Mouse (Mus musculus): ENCODE measurements around the gene Pycard. TPM values are rescaled to one million over a fixed set of nuclear protein-coding genes. Genes with fewer than 3 reads are reported as not detected.

Pycard gene
- 15.8 and 26.1 TPM in 2 replicates for polyA plus RNA-seq (2021; fragmentation: Nextera tagmentation)
- long read RNA-seq, experiment 1, transcript Pycard-201 (3 exons, 3,800 nt), result major isoform, 10 of 19 reads
- long read RNA-seq, experiment 1, partial matches to known transcripts, result 0 of 19 reads
- long read RNA-seq, experiment 1, other reads (novel, unspliced or antisense), result 9 of 19 reads
- long read RNA-seq, experiment 2, transcript Pycard-201 (3 exons, 3,800 nt), result major isoform, 16 of 17 reads
- long read RNA-seq, experiment 2, partial matches to known transcripts, result 0 of 17 reads
- long read RNA-seq, experiment 2, other reads (novel, unspliced or antisense), result 1 of 17 reads

DNA sequence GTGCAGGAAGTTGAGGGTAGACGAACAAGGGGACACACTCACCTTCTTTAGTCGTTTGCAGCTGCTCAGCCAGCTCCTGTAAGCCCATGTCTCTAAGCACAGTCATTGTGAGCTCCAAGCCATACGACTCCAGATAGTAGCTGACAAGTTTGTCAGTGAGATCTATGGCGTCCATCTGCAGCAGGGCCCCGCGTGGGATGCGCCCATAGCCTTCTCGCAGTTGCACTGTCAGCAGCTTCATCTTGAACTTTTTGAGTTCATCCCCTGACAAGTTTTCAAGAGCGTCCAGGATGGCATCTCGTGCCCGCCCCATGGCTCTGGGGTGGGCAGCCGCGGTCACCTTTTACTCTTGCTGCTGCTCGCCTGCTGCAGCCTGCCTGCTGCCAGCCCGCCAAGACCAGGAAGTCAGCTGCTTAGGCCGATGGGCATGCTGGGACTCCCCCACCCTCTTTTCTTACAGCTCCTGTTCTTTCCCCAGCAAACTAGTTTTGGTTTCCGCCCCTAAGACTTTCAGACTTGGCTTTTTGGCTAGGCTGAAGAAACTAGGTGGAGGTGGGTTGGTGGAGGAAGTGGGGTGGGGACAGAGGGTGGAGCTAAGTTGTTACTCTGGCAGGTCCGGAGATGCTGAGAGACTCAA, at the start of gene Pycard:
Gene Pycard (minus strand): TSS at position 527 of the 637 bp plus-strand sequence.

DNA sequence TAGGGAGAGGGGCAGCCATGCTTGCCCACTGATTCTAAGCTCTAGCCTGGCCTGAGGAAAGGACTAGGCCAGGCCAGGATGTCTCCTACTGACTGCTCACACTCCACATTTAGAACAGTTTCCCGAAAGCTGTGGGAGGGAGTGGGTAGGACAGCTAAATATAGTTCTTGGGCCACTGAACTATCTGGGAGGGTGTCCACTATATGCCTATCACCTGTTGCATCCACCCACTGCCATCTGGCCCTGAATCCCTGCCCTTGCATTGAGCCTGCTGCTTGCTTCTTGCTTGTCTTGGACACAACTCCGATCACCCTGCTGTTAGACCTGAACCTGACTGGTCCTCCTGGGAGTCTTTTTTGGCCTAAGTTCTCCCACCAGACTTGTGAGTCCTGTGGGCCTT, 10.0 kb upstream of the Pycard start, which contains the start of gene Trim72:
Gene Trim72 (plus strand): TSS at position 262 of the 400 bp plus-strand sequence.

GRCm38 (mm10) chr7:127967004-127967921, 26.4 kb downstream of the Pycard start, which contains the start of gene Fus:
Fus (plus strand) TSS chr7:127967457.

GRCm38 (mm10) chr7:127946470-127947023, 47.1 kb downstream of the Pycard start, which contains the start of gene Prss36:
Prss36 (minus strand) TSS chr7:127946725.

Other genes starting within 250 kb of the Pycard start
- gene Fbxl19, start 249.3 kb downstream of the Pycard start, polyA plus RNA-seq (2021; fragmentation: Nextera tagmentation), result 0.92 and 1.6 TPM in 2 replicates
- gene Orai3, start 224.1 kb downstream of the Pycard start, polyA plus RNA-seq (2021; fragmentation: Nextera tagmentation), result 18.3 and 21.9 TPM in 2 replicates
- 5.7 and 26.7 TPM in 2 replicates for gene Setd1a, start 217.2 kb downstream of the Pycard start, polyA plus RNA-seq (2021; fragmentation: Nextera tagmentation)
- gene Gm49388, start 208.3 kb downstream of the Pycard start, polyA plus RNA-seq (2021; fragmentation: Nextera tagmentation), result not detected in 2 replicates
- gene Hsd3b7, start 193.3 kb downstream of the Pycard start, polyA plus RNA-seq (2021; fragmentation: Nextera tagmentation), result 5.9 and 9.1 TPM in 2 replicates
- 12.9 and 16.7 TPM in 2 replicates for gene Stx4a, start 169.6 kb downstream of the Pycard start, polyA plus RNA-seq (2021; fragmentation: Nextera tagmentation)
- 37.7 and 70.1 TPM in 2 replicates for gene Stx1b, start 169.3 kb downstream of the Pycard start, polyA plus RNA-seq (2021; fragmentation: Nextera tagmentation)
- 4.4 and 5.4 TPM in 2 replicates for gene Zfp646, start 117.6 kb downstream of the Pycard start, polyA plus RNA-seq (2021; fragmentation: Nextera tagmentation)
- 9.6 and 10.1 TPM in 2 replicates for gene Zfp668, start 117.0 kb downstream of the Pycard start, polyA plus RNA-seq (2021; fragmentation: Nextera tagmentation)
- 0.63 and 0.69 TPM in 2 replicates for gene Prss53, start 102.9 kb downstream of the Pycard start, polyA plus RNA-seq (2021; fragmentation: Nextera tagmentation)
- gene Gm21974, start 98.4 kb downstream of the Pycard start, polyA plus RNA-seq (2021; fragmentation: Nextera tagmentation), result 0.19 TPM in 1 of 2 replicates, not detected in the other
- gene Vkorc1, start 98.2 kb downstream of the Pycard start, polyA plus RNA-seq (2021; fragmentation: Nextera tagmentation), result 88.5 and 90.1 TPM in 2 replicates
- 46.2 and 65.9 TPM in 2 replicates for gene Bckdk, start 89.8 kb downstream of the Pycard start, polyA plus RNA-seq (2021; fragmentation: Nextera tagmentation)
- gene Kat8, start 81.4 kb downstream of the Pycard start, polyA plus RNA-seq (2021; fragmentation: Nextera tagmentation), result 15.4 and 18.4 TPM in 2 replicates
- 0.06 TPM in 1 of 2 replicates, not detected in the other for gene Prss8, start 63.8 kb downstream of the Pycard start, polyA plus RNA-seq (2021; fragmentation: Nextera tagmentation)
- gene Prss36, start 47.1 kb downstream of the Pycard start, polyA plus RNA-seq (2021; fragmentation: Nextera tagmentation), result 15.3 and 15.8 TPM in 2 replicates
- gene Fus, start 26.4 kb downstream of the Pycard start, polyA plus RNA-seq (2021; fragmentation: Nextera tagmentation), result 10.8 and 13.0 TPM in 2 replicates
- gene Trim72, start 10.1 kb upstream of the Pycard start, polyA plus RNA-seq (2021; fragmentation: Nextera tagmentation), result not detected in 2 replicates
- gene Itgam, start 68.8 kb upstream of the Pycard start, polyA plus RNA-seq (2021; fragmentation: Nextera tagmentation), result 2.4 and 2.5 TPM in 2 replicates
- 0.03 TPM in 1 of 2 replicates, not detected in the other for gene Gm49368, start 68.8 kb upstream of the Pycard start, polyA plus RNA-seq (2021; fragmentation: Nextera tagmentation)
- gene Itgax, start 135.7 kb upstream of the Pycard start, polyA plus RNA-seq (2021; fragmentation: Nextera tagmentation), result 0.11 and 0.14 TPM in 2 replicates
- 0.39 and 0.87 TPM in 2 replicates for gene Itgad, start 160.5 kb upstream of the Pycard start, polyA plus RNA-seq (2021; fragmentation: Nextera tagmentation)
- 50.7 and 69.6 TPM in 2 replicates for gene Cox6a2, start 212.5 kb upstream of the Pycard start, polyA plus RNA-seq (2021; fragmentation: Nextera tagmentation)
- 7.6 and 9.1 TPM in 2 replicates for gene Armc5, start 243.5 kb upstream of the Pycard start, polyA plus RNA-seq (2021; fragmentation: Nextera tagmentation)
- 3.0 and 4.5 TPM in 2 replicates for gene 9130023H24Rik, start 244.2 kb upstream of the Pycard start, polyA plus RNA-seq (2021; fragmentation: Nextera tagmentation)

Data from left cerebral cortex, adult 6 months (tissue).